Mouse (Mus musculus) megakaryocyte-erythroid progenitor cell, adult 5-6 weeks (primary cell): ENCODE measurements at regions not wholly inside any gene's neighbourhood (a gene's known extent, or its start where the extent isn't known, plus 50 kb on each side); places are given as distances from the start of the nearest gene placed in this dataset.
"Not testable (repeated sequence)": the region's sequence is repeated elsewhere in the genome, so short reads cannot be mapped to it uniquely, and the experiment has no call there.

Source experiments
- ATAC-seq: replicated peaks from 2 replicates; pipeline ENCODE4 v1.8.0; 2016; ENCODE audit warnings: mild to moderate bottlenecking, inconsistent platforms; ENCODE audit not compliant: severe bottlenecking, poor library complexity, low FRiP score, low TSS enrichment

DNA sequence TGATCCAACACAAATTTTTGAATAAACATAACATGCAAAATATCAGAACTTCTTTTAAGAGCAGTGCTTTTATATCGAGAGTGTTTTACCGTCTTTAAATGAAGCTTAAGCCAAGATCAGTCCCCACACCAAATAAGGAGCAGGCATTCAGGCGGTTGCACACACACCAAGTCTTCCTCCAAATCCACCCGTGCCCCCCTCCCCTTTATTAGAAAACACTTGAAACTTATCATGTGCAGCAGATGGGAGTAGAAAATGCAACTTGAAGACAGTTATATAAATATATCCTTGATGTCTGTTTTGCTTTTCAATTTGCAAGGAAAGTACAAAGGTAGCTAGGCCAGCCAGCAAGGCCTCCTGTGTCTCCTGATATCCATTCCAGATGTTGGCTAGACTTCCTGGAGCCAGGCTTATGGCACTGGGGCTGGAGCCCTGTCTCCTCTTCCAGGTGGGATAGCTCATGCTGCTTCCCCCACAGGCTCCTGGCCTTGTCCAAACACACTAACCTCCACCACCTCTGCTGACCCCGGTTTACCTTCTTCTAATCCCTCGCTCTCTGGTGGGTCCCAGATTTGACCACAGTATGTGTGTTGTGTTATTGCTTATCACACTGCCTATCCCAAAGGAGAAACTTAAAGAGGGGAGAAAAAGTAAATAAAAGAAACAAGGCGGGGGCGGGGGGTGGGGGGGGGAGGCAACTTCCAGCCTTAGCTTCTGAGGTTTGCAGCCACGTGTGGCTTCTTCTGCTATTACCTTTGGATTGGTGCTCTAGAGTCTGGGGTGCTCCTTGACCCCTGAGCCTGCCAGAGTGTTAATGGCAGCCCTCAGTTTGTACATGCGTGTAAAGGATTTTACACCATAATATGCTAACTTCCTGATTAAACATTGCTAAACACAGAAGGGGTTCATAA, 437.0 kb upstream of the Id2 start:
- no peak for ATAC-seq

DNA sequence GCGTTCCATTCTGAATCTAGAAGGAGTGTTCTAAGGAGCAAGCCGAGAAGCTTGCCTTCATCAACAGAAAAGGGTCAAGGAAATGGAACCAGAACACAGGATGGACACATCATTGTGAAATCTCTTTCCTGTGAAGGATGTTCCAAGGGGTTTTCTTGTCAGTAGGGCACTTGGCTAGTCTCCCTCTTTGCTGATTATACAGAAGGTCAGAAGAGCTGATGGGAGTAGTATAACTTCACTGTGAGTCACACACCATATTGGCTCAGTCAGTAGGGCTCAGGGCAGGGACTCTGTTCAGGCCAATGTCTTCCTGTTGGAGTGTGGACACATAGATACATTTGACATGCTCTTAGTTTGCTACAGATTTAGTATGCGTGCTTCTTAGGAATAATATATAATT, 433.5 kb upstream of the Id2 start:
- no peak for ATAC-seq

- ATAC-seq: no peak
Measured at GRCm38 (mm10) chr12:25529537-25529936, 432.6 kb upstream of the Id2 start.

- ATAC-seq: no peak
Measured at GRCm38 (mm10) chr12:25526639-25527038, 429.7 kb upstream of the Id2 start.

- no peak for ATAC-seq
Measured at GRCm38 (mm10) chr12:25516738-25517137, 419.8 kb upstream of the Id2 start.

DNA sequence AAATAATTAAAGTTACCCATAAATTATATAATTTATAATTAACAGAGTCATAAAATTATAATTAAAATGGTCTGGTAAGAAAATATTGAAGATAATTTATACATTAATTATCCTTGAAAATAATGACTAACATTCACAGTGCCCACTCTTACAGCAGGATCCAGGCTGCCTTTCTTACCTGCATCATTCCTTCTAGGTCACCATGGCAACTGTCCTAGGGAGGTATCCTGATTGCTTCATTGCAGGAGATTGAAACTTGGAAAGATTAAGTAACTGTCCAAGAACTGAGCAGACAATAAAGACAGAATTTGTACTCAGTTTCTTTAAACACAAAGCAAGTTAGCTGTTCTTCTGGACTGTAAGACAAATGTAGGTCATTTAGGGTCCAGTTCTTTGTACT, 416.7 kb upstream of the Id2 start:
- no peak for ATAC-seq

DNA sequence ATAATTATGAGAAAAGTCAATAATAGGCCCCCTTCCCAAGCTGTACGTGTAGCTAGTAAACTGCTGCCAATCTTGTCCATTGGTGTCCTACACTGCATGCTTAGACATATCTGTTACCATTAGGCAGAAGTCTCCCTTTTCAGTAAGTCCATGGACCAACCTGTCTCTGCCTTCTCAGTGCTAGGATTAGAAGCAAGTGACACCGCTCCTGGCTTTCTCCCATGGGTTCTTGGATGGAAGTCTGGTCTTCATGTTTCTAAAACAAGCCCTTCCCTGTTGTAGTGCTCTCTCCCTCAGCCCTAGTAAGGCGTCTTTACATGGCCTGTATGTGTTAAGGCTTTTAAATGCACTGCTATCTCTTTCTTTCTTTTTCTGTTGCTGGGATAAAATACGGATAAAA, 412.7 kb upstream of the Id2 start:
- no peak for ATAC-seq

DNA sequence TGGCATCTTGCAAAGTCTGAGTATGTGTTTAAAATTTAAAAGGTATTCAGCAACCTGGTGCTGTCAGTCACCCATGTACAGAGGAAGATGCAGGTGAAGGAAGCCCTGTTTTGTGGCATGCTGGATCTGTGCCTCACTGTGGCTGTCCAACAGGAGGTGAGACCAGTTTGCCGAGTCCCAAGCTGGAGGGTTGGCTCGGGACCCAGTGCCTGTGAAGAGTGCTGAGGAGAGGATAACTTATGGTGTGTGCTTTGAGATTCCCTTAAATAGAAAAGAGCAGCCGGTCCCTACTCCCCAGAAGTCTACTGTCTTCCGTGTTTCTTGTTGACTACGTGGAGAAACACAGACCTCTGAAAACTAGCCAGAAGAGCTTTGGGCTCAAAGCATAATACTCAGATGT, 396.3 kb upstream of the Id2 start:
- no peak for ATAC-seq

GRCm38 (mm10) chr12:25492483-25493190, 395.7 kb upstream of the Id2 start:
- ATAC-seq: 0 out of 2 replicates have a peak, but pooled peaks have one; percentile 63

GRCm38 (mm10) chr12:25475180-25475758, 378.3 kb upstream of the Id2 start:
- no peak for ATAC-seq

DNA sequence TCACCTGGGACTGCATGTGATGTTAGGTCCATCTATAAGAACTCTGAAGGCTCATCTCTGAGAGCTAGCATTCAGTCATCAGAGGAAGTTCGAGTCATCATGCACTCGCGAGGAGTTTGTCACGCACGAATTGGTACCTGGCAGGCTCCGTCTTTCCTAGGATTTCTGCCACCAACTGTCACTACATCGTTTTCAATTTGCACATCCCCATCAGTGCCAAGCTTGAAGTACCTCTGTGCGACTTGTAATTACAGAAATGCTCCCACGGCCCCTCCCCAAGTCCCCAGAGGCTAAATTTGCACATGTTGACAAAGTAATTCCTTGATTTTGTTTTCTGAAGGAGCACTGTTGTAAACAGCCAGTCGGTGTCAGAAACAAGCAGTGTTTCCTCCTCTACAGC, 372.2 kb upstream of the Id2 start:
- ATAC-seq: no peak

DNA sequence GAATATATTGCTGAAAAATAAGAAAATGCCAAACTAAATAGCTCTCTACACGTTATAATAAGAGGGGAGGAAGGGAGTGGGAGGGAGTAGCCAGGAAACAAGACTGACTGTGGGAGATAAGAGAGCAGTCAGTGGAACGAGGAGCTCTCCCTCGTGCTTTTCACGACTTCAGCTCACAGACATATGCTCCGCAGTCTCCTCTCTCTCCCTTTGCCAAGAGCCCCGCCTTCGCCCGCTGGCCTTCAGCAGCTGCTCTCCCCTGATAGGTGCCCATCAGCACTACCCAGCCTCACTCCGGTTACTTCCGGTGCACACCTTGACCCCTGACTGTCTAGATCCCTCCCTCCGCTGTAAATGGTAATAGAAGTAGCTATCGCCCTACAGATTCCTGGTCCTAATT, 370.8 kb upstream of the Id2 start:
- ATAC-seq: peak; percentile 99

DNA sequence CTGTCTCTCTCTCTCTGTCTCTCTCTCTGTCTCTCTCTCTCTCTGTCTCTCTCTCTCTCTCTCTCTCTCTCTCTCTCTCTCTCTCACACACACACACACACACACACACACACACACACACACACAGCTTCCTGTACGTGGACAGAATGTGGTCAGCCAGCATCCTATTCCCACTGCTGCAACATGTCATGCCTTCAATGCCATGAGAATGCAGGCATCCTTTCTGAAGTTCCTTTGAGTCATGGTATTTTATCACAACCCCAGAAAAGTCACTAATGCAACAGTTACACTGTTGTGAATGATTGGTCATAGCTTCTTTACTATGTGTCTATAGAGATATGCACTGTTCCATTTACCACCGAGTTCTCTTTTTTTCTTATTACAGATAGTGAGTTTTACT, 365.8 kb upstream of the Id2 start:
- not testable (repeated sequence) for ATAC-seq

DNA sequence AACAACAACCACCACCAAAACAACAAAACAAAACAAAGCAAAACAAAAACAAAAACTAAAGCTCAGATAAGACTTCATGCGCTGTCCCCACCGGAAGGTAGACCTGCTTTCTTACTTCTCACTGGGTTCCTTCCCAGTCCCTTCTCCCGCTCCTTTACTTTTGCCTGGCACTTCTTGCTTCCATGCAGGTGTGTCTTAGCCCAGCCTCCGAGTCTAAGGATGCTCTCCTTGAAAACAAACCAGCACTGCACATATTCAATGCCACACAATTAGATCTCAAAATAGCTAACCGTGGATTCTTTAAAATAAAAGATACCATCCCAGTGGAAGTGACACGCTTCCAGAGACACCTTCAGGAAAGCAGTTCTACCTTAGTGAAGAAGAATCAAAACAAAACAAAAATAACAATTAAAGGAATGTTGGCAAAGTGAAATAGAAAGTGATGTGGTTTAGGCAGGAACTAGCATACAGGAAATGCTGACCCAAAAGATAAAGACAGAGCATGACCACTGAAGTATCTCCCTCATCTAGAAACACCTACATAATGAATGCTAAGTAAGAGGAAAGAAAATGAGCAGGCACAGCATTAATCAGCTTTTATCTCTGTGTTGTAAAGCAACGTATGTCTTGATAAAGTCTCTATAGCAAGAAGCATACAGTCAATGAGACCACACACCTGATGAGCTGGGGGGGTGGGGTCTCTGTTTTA, 358.5 kb upstream of the Id2 start:
- ATAC-seq: no peak

GRCm38 (mm10) chr12:25453356-25453755, 356.4 kb upstream of the Id2 start:
- ATAC-seq: no peak

DNA sequence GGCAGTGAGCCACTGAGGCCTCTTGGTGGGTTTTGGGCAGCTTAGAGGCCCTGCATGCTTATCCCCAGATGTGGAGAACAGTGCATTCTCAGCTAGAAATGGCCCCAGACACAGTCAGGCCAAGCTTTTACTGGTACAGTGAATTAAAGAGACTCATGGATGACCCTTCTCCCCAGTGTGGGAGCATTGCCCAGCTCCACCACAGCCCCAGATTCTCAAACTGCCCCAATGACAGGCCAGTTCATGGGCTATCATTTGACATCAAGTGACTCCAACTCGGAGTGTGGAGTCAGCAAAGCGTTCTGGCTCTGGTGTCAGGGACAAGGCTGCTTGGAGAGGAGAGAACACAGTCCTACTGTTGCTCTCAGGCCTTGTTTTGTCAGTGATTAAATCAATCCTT, 354.2 kb upstream of the Id2 start:
- ATAC-seq: no peak

GRCm38 (mm10) chr12:25444355-25444754, 347.4 kb upstream of the Id2 start:
- no peak for ATAC-seq

GRCm38 (mm10) chr12:25439029-25439551, 342.1 kb upstream of the Id2 start:
- ATAC-seq: no peak

GRCm38 (mm10) chr12:25438217-25439028, 341.5 kb upstream of the Id2 start:
- peak; percentile 78 for ATAC-seq
